Mouse (Mus musculus) forebrain, postnatal 0 days (tissue): ENCODE data around the gene Senp3. TPM values are rescaled to one million over a fixed set of nuclear protein-coding genes. Genes with fewer than 3 reads are reported as not detected.
A peak's percentile ranks its signal among the peaks of the same experiment; 100 is the strongest.

Experiments used
- ATAC-seq: fragments of 200-750 bp; cut with Nextera tagmentation; 2 replicates; pipeline ENCODE4 v1.8.0; 2017; ENCODE audit warnings: mild to moderate bottlenecking, moderate library complexity
- DNase-seq: peaks from one replicate; pipeline ENCODE4 v3.0.0-alpha.2; 2015
- H3K27ac ChIP-seq: fragments of 300-500 bp; sonication (generic); 2 replicates; pipeline ENCODE4 v1.5.1; 2014; ENCODE audit warnings: low read depth, mild to moderate bottlenecking, antibody characterized with exemption, low read length, moderate library complexity, mixed read lengths
- H3K27me3 ChIP-seq: fragments of 300-500 bp; sonication (generic); 2 replicates; pipeline ENCODE4 v1.6.1; 2014; ENCODE audit warnings: mild to moderate bottlenecking, low read length, mixed read lengths; ENCODE audit not compliant: insufficient read depth
- H3K36me3 ChIP-seq: fragments of 300-500 bp; sonication (generic); 2 replicates; pipeline ENCODE4 v1.6.1; 2014; ENCODE audit warnings: mild to moderate bottlenecking, moderate library complexity; ENCODE audit not compliant: insufficient read depth
- H3K4me1 ChIP-seq: fragments of 300-500 bp; sonication (generic); 2 replicates; pipeline ENCODE4 v1.6.1; 2014; ENCODE audit warnings: antibody characterized with exemption; ENCODE audit not compliant: insufficient read depth
- H3K4me2 ChIP-seq: fragments of 300-500 bp; sonication (generic); 2 replicates; pipeline ENCODE4 v1.6.1; 2014; ENCODE audit warnings: low read depth, mild to moderate bottlenecking, moderate library complexity
- H3K4me3 ChIP-seq: fragments of 300-500 bp; sonication (generic); 2 replicates; pipeline ENCODE4 v1.5.1; 2014; ENCODE audit warnings: low read depth, low read length, mixed read lengths
- H3K9ac ChIP-seq: fragments of 300-500 bp; sonication (generic); 2 replicates; pipeline ENCODE4 v1.6.1; 2014; ENCODE audit warnings: mild to moderate bottlenecking
- H3K9me3 ChIP-seq: fragments of 300-500 bp; sonication (generic); 2 replicates; pipeline ENCODE4 v1.6.1; 2016; ENCODE audit warnings: low read length
- CTCF ChIP-seq: sonication (generic); IDR thresholded peaks from 2 replicates; pipeline ENCODE4 v1.5.1; 2016; ENCODE audit warnings: antibody characterized with exemption, control low read depth, low read depth
- WGBS: fragments of 180-500 bp; shearing (Covaris S2); extraction: QIAGEN DNeasy Blood & Tissue Kit; methylation state at CpG from one replicate; pipeline ENCODE4 v1.1.7; 2014; 5-methylcytosine and 5-hydroxymethylcytosine counted together
- polyA plus RNA-seq: library from polyadenylated mRNA; unstranded; fragments of >200 nt; fragmentation: Nextera tagmentation; extraction: Ambion mirVana; gene quantifications from 2 replicates; pipeline ENCODE4 v1.2.1, GENCODE M21; 2015
- total RNA-seq: library from RNA; depleted of rRNA; stranded (reverse); fragments of >200 nt; gene quantifications from 2 replicates; pipeline ENCODE4 v1.2.3, GENCODE M21; 2014

The Senp3 gene
- total and polyA plus RNA-seq, 2 experiments from 2014 or later, result 77.6 to 82.4 TPM

DNA sequence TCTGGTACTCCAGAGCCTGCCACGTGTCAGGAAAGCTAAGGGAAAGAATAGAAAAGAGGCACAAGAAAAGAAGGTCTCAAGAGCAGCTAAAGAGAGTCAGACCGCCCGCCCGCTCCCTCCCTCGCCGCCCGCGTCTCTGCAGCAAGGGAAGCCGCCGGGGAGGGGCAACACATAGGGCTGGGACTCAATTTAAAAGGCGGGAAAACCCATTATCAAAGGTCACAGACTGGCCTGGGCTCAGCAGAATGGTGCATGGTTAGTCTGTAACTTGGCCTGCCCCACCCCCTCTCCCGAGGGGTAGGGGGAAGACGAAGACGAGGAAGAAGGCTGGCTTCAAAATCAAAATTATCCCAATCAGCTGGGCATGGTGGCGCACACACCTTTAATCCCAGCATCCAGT is 36.8 kb upstream of the Senp3 start:
- no peaks in the 10 kb centered on the region for H3K9me3 ChIP-seq
- no peak for ATAC-seq
- DNase-seq, result no peak
- no peak overlapping the region for H3K27ac ChIP-seq
- H3K36me3 ChIP-seq, result no peaks in the 10 kb centered on the region
- H3K9ac ChIP-seq, result no peak overlapping the region
- no peak overlapping the region for H3K4me2 ChIP-seq
- no peak overlapping the region for H3K4me3 ChIP-seq
- WGBS, result 26% methylated on average over 15 of the region's 15 CpGs
- no peak for TF ChIP-seq CTCF
- H3K27me3 ChIP-seq, result no peaks in the 10 kb centered on the region
- H3K4me1 ChIP-seq, result no peaks in the 10 kb centered on the region

DNA sequence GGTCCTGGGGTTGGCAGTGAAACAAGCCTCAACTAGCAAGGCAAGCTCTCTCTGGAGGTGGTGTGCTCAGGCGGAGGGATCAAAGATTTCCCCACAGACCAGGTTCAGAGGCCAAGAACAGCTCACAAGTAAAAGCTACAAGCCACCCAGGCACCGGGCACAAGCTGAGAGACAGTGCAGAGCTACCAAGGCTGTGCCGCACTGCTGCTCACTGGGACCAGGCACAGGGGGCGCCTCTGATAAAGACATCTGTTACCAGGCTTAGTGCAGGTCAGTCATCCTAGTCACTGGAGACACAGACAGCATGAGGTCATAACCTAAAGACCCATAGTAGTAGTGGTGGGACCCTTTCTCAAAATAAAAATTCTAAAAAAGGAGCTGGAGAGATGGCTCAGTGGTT is 35.1 kb upstream of the Senp3 start:
- ATAC-seq (no peak), DNase-seq (no peak)
- Histone ChIP-seq H3K9ac (no peak overlapping the region), H3K4me1 (no peaks in the 10 kb centered on the region), H3K4me3 (no peak overlapping the region), H3K36me3 (no peaks in the 10 kb centered on the region), H3K27ac (no peak overlapping the region), H3K4me2 (no peak overlapping the region), H3K27me3 (no peaks in the 10 kb centered on the region), H3K9me3 (no peaks in the 10 kb centered on the region)
- no peak for TF ChIP-seq CTCF
- 78% methylated on average over 4 of the region's 4 CpGs for WGBS

DNA sequence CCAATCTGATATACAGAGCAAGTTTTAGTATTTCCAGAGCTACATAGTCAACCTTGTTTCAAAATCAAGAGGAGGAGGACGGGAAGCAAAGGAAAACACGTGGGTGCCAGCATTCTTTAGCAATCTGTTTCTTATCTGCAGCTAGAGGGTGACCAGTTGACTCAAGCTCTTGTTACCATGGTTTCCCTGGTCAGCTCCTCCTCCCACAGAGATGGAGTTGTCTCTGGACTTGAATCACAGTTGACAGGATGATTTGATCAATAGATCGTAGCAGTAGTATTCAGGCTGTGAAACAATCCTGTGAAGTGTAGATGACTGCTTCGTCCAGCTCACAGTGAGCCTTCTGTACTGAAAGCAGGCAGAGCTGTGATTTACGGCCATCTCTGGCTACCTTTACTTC is 34.0 kb upstream of the Senp3 start:
- ATAC-seq, result no peak
- no peak for TF ChIP-seq CTCF
- Histone ChIP-seq H3K4me2 (no peak overlapping the region), H3K9ac (no peak overlapping the region), H3K4me3 (no peak overlapping the region), H3K27me3 (no peaks in the 10 kb centered on the region), H3K36me3 (no peaks in the 10 kb centered on the region), H3K27ac (no peak overlapping the region), H3K4me1 (no peaks in the 10 kb centered on the region), H3K9me3 (no peaks in the 10 kb centered on the region)
- no peak for DNase-seq
- 42% methylated on average over 5 of the region's 5 CpGs for WGBS

DNA sequence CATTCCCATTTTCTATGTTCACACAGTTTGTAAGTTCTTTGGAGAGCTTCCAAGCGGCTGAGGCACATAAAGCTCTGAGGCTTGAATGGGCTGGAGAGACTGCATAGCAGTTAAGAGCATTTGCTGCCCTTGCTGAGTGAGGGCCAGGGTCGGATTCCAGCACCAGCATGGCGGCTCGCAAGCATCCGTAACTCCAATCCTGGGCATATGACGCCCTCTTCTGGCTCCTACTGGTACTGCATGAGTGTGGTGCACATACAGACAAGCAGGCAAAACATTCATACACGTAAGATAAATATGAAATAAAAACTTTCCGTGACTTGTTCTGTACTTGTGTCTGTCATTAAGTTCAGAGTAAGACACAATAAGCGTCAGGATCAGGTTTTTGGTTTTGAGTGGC is 33.6 kb upstream of the Senp3 start:
- ATAC-seq, result no peak
- 52% methylated on average over 9 of the region's 9 CpGs for WGBS
- H3K4me3 ChIP-seq, result no peak overlapping the region
- H3K36me3 ChIP-seq, result no peaks in the 10 kb centered on the region
- H3K27me3 ChIP-seq, result no peaks in the 10 kb centered on the region
- no peak overlapping the region for H3K4me2 ChIP-seq
- TF ChIP-seq CTCF, result peak; percentile 53
- no peaks in the 10 kb centered on the region for H3K4me1 ChIP-seq
- H3K9ac ChIP-seq, result no peak overlapping the region
- no peak for DNase-seq
- no peaks in the 10 kb centered on the region for H3K9me3 ChIP-seq
- no peak overlapping the region for H3K27ac ChIP-seq

DNA sequence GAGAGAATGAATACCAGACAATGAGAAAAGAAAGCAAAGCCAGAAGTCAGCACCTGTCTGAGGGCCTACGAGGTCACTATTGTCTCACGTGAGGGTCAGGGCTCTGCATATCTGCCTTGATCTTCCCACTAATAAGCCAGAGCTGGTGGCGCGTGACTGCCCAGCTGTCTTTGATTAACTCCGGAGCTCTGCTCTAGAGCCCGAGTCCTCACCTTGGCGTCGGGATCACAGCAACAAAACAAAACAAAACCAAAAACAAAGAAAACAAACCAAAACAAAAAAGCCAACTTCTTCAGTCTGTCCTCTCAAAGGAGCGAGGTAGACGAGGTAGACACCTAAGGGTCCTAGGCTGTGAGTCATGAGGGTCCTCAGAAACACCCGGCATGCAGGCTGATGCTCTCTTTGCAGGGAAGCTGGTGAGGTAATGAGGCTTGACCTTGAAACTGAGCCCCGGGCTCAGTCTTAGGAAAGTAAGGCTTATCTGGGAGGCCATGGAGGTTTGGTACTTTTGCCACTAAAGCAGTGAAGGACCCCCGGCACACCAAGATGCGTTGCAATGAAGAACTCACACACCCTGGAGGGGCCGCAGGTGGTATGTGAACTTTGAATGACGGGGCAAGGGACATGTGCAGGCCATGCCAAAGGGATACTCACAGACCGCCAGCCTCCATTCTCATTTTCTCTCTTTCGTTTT is 32.9 kb upstream of the Senp3 start:
- WGBS, result 78% methylated on average over 18 of the region's 18 CpGs
- Histone ChIP-seq H3K4me2 (no peak overlapping the region), H3K9me3 (no peaks in the 10 kb centered on the region), H3K27ac (no peak overlapping the region), H3K9ac (no peak overlapping the region), H3K4me1 (0 out of 2 replicates have a peak, but pooled peaks cover 2% of the 10 kb centered on the region), H3K36me3 (no peaks in the 10 kb centered on the region), H3K4me3 (no peak overlapping the region), H3K27me3 (no peaks in the 10 kb centered on the region)
- DNase-seq, result no peak
- no peak for TF ChIP-seq CTCF
- no peak for ATAC-seq

DNA sequence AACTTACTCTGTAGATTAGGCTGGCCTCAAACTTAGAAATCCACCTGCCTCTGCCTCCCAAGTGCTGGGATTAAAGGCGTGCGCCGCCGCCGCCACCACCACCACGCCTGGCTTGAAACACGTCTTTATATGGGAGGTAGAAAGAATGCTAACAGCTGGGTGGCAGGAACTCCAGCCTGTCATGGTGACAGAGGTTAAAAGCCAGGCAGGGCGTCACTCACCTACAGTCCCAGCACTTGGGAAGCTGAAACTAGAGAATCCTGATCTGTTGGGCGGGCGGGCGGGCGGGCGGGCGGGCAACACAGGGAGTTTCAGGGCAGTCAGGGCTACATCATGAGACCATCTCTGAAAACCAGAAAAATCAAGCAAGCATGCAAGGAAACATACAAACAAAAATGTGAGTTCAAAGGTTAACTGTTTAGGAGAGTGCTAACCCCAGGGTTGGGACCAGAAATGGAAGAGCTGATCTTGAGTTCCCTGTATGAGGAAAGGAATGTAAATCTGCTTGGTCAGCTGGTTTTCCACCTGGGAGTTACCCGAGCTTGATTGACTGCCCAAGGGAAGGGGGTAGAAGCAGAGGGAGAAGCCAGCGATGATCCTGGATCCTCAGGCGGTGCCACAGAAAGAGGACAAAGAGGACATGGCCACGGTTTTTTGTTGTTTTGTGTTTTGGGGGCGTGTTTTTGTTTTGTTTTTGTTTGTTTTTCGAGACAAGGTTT is 31.2 kb upstream of the Senp3 start:
- no peaks in the 10 kb centered on the region for H3K9me3 ChIP-seq
- no peak for ATAC-seq
- WGBS, result 89% methylated on average over 20 of the region's 20 CpGs
- no peak overlapping the region for H3K4me3 ChIP-seq
- H3K4me2 ChIP-seq, result no peak overlapping the region
- DNase-seq, result no peak
- 0 out of 2 replicates have a peak, but pooled peaks cover 2% of the 10 kb centered on the region for H3K4me1 ChIP-seq
- no peak for TF ChIP-seq CTCF
- no peak overlapping the region for H3K27ac ChIP-seq
- no peaks in the 10 kb centered on the region for H3K27me3 ChIP-seq
- H3K9ac ChIP-seq, result no peak overlapping the region
- no peaks in the 10 kb centered on the region for H3K36me3 ChIP-seq

DNA sequence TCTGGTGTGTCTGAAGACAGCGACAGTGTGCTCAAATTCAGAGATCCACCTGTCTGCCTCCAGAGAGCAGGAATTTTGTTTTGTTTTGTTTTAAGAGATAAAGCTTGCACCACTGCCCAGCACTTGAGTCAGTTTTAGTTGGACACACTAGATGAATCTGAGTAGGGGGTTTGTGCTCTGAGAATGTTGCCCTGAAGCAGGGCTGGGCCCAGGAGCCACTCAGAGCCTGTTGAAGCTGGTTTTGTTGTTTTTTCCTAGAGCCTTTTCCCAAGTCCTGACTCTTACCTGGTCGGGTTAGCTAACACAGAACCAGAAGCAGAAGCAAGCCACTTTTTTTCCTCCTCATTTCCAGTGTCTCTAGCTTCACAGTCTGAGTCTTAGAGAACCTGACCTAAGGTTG is 29.2 kb upstream of the Senp3 start:
- ATAC-seq (no peak), DNase-seq (no peak)
- Histone ChIP-seq H3K4me3 (no peak overlapping the region), H3K27ac (no peak overlapping the region), H3K9me3 (no peaks in the 10 kb centered on the region), H3K27me3 (no peaks in the 10 kb centered on the region), H3K36me3 (no peaks in the 10 kb centered on the region), H3K4me1 (0 out of 2 replicates have a peak, but pooled peaks cover 2% of the 10 kb centered on the region), H3K4me2 (no peak overlapping the region), H3K9ac (no peak overlapping the region)
- WGBS, result 79% methylated on average over 2 of the region's 2 CpGs
- no peak for TF ChIP-seq CTCF
